Mouse (Mus musculus) induced T-regulatory cell, adult 2 months (primary cell): ENCODE data around the gene Slc47a1.

Experiments used
- DNase-seq: peaks from one replicate; pipeline ENCODE4 v3.0.0-alpha.2; 2012; ENCODE audit warnings: low read depth

Slc47a1 gene

DNA sequence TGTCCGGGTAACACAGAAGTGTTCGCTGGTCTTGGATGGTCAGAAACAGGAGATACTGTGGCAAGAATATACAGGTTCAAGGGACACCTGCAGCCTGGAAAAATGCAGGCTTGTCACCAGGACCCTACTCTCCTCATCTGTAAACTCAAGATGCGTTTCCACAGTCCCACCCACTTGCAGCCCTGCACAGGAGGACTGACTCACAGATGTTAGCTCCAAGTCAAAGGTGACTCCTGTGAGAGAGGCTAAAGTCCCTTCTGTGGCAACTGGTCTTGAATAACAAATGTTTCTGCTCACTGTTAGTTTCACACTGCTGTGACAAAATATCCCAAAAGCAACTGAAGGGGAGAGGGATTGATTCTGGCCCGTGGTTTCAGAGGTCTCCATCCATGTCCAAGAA lies 506 bp upstream of the Slc47a1 start:
- DNase-seq: no peak

DNA sequence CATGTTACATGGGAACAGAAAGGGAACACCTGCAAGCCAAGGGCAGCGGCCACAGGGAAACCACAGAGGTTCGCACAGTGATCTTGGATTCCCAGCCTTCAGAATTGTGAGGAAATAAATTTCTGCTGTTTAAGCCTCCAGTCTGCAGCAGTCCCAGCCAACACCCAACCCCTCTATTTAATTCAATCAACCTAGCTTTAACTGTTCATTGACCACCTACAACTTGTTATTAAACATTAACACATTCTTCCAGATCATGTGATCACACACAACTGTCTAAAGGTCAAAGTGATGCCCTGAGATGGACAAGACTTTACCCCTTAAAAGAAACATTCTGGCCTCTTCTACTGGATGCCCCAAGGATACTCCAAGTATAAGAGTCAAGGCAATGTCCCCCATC lies 9.5 kb downstream of the Slc47a1 start:
- no peak for DNase-seq

DNA sequence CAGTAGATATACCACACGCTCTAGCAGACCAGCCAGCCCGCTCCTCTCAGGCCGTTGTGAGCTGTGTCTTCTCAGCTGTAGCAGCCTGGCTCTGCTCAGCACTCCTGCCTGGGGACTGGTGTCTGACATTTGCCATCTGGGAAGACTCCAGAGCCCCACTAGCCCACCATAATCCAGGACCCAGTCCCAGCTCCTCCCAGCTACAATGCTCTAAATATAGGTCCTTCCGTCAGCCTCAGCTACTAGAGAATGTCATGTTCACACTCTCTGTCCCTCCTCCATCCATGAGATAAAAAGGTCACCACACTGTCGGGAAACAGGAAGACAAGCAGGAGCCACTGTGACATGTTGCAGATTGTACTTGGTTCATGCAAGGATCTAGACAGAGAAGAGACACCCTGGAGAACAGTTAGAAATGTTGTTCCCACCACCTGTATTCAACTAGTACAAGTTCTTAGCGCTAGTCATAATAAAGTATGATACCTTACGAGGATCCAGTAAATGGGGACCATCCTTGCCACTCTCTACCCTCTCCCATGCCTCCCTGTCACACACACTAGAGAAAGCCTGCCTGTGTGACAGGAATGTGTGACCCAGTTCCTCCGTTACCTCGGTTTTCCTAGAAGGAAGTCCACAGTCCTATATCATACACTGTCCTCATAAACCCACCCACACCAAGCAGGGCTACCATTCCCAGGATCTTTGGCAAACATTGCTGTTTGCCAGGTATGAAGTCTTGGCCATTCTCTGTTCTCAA lies 11.4 kb downstream of the Slc47a1 start:
- no peak for DNase-seq

DNA sequence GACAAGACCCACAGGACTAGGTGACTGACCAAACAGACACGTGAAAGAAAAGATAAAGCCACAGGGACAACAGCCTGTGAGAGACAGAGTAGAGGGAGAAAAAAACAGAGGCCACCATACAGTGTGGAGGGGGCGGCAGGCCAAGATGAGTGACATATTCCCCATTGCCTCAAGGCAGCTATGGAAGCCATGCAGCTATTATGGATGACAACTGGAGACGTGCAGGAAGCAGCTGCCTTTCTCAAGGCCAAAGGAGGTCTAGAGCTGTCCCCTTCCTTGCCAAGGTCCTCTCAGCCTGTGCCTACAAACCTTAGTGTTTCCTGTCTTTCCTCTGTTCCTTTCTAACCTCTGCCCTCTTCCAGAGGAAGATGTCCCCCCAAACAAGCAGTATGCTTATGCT lies 12.2 kb downstream of the Slc47a1 start:
- DNase-seq: no peak

DNA sequence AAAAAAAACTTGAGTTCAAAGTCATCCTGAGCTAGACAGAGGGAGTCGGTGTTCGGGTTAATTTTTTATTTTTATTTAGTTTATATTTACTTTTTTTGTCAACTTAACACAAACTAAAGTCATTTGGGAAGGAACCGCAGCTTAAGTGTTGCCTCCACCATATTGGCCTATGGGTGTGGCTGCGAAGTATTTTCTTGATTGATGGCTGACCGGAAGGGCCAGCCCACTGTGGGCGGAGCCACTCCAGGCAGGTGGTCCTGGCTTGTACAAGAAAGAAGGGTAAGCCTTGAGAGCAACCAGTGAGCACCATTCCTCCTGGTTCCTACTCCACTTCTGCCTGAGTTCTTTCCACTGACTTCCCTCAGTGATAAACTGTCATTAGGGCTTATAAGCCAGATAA lies 14.0 kb downstream of the Slc47a1 start:
- DNase-seq: no peak

DNA sequence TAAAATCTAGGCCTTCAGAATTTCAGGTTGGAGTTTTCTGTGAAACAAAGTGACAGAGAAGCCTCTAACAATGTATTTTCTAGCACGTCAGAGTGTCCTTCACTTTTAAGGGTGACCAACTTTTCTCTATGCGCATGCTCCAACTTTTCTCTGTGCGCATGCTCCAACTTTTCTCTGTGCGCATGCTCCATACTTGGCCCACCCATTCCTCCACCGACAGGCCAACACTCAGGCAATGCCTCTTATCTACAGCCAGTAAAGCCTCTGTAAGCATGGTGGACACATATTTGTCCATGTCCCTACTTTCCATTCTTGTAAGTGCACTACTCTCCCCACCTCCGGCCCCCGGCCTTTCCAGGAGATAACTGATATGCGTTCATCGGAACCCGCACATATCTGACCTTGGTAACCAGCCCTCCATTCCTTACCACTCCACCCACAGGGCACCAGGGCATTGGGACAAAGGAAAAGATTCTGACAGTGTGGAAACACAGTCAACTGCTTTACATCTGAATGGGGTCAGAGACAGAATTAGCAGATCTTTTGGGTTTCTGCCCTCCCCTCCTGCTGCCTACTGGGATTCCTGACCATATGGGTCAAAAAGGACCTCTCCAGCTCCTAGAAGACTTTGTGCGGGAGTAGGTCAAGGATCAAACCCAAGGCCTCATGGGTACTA lies 16.5 kb downstream of the Slc47a1 start:
- no peak for DNase-seq

DNA sequence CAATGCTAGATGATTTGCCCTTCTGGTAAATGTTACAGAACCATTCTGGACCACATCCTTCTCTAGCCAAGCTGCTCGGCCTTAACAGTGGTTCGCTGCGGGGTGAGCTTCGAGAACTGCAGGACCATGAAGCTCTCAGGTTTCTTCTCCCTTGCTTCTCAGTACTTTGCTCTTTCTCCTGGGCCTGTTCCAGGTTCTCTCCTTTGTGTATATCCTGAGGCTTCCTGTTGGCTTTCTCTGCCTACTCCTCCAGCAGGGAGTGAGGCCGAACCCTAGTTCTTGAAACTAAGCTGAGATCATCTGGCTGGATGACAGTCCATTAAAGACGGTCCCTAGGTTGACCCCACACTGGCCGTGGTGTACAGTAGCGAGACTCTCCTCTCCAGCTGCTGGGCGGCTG lies 21.5 kb downstream of the Slc47a1 start:
- DNase-seq: no peak

DNA sequence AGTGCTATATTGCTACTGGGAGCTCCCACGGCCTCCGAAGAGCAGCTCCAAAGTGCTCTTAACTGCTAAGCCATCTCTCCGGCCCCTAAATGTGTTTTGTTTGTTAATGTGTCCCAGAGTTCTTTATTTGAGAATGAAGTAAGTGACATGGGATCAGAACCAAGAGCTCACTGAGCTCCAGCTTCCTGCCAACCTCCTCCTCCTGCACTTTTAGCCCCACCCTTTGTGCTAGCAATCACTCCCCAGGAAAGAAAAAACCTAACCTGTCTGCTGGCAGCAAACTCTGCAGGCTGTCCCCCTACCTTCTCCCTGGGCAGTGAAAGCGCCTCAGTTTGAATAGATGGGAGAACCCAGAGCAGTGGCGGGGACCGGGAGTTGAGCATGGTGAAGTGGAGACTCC lies 22.0 kb downstream of the Slc47a1 start:
- no peak for DNase-seq

DNA sequence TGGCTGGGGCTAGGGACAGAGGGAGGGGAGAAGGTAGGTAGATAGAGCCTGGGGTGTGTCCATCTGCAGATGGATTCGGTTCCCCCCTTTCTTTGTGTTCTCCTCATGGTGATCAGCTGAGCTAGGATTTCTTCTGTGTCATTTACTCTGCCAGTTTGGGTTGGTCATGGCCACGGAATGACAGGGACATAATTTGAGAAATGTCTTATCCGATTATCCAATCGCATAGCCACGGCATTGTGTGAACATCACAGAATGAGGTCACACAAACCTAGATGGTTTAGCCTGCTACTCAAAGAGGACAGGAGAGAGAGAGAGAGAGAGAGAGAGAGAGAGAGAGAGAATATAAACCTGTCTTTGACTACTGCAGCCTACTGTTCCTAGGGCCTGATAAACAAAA lies 22.8 kb downstream of the Slc47a1 start:
- DNase-seq: no peak

DNA sequence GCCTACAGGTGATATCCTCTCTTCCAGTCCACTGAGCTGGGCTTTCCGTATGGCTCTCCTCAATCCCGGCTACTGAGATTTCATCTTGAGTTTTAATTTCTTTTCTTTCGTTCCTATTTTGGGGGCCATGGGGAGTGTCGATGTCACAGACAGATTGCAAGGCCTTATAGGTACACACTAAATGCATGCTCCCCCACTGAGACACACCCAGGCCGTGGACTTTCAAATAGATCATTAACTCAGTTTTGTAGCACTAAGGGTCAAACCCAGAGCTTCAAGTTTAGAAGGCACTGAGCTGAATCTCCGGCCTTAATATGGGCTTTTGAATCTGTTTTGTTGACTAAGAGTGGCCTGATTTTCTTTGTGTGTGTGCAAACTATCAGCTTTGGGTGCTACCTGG lies 23.8 kb downstream of the Slc47a1 start:
- DNase-seq: no peak

DNA sequence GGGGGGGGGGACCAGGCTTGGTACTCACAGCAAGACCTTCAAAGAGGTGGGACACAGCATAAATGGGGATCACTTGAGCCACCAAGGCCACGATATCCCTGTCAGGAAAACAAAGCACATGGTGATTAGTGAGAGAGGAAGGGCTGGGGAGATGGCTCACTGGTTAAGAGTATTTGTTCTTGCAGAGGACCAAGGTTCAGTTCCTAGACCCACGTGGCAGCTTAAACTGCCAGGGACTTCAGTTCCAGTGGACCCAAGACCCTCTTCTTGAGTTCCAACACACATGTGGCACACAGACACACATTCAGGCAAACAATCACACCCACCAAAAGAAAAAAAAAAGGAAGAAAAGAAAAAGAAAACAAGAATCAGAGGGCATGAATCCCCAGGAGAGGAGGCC lies 25.1 kb downstream of the Slc47a1 start:
- DNase-seq: no peak

DNA sequence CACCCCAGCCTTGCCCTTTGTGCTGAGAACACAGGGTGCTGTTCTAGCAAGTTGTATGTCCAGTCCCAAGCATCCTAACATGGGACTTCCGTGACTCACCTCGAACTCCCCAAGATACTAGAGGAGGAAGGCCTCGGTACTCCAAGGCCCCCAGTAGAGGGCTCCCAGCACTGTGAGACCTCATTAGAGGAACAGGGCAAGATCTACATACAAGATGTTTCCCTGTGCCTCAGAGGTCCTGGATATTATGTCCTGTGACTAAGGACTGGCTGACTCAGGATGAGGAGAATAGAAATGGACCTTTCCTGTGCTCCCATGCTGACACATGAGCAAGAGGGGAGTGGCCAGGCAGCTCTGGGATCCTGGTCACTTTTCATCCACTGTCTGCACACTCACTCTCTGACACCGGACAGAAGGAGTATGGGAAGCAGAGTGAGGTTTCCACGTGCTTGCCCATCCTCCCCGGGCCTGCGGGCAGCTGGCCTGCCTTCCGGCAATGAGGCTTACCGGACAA lies 25.9 kb downstream of the Slc47a1 start:
- DNase-seq: no peak

DNA sequence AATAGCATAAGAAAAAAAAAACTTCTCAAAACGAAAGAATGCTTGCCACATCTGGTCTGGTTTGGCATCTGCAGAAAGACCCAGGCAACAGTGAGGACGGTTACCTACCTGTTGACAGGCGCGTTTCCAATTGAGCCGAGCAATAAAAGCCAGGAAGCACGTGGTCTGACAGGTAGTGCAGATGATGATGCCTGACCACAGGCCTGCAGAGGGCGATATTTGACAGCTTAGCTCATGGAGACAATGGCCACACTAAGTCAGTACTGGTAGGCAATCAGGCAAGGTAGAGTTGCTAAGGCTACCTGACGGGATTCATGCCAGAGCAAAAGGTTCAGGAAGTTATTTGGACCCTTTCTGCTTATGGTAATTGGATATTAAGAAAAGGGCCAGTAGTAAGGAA lies 28.8 kb downstream of the Slc47a1 start:
- peak; percentile 87 for DNase-seq

DNA sequence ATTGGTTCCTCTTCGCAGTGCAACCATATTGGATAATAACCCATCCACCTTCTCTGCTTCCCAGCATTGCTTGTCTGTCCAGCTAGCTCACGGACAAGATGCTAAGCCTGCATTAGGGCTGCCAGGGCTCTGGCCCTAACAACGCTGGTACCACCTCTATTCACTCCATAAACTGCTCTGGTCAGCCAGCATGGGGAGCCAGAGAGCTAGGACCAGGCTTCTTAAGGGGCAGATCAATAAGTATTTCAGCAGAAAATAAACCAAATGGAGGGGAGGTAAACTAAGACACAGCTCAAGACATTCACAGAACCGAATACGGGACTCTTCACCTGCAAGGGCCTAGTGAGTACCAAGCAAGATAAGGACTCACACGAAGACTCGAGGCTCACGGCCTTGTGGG lies 32.0 kb downstream of the Slc47a1 start:
- no peak for DNase-seq

DNA sequence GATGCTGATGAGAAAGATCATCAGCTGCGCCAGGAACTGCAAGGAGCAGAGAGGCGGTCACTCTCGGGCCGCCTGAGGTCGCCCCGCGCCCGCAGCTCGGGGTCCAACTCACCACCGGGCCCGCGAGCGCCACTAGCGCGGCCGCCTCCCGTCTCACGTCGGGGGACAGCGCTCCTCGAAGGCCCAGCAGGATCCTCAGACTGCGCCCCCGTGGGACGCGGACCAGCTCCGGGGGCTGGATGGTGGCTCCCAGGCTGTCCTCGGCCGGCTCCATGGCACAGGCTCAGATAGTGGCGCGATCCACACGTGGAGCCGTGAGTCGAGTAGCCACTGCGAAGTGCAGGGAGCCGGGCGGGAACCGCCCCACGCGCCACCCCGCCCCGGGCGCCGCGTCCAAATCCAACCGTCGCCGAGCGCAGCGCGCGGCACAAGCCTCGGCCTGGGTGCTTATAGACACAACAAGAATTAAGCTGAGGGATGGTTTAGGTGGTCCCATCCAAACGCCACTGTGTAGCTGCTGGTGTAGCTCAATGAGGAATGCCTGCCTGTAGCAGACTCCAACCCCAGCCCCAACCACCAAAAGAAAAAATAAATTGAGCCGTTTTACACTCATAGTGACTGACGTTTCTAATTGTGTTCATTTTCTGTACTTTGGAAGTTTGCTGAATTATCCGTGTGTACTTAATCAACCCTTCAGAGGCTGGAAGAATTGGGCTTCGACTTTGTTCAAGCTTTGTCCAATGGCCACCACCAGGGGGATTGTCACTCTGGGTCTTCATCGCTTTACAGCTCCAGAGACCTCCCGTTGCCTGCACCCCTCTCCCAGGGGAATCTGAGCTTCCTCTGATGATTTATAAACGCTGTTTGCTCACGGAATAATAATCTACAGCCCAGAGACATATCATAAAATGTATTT lies 35.4 kb downstream of the Slc47a1 start, which contains the start of gene Slc47a2:
Slc47a2 (minus strand) TSS at position 356 of the 916 bp plus-strand sequence.
- peak; percentile 18 for DNase-seq

DNA sequence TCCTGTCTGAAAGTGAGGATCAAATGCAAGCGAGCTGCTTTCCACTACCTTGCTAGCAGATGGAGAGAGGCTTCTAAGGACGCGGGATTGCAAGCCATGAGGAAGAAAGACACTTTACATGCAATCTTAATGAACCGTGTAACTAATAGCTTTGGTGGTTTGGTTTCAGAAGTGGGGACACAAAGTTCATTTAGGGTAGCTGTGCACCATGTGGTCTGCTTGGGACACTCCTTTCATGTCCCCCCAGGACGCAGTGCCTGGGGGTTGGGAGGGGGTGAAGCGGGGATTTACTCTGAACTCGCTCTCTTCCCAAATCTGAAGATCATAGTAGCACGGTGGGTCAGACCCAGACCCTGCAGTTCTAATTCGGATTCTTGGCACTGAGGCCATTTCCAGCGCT lies 36.2 kb downstream of the Slc47a1 start:
- no peak for DNase-seq

DNA sequence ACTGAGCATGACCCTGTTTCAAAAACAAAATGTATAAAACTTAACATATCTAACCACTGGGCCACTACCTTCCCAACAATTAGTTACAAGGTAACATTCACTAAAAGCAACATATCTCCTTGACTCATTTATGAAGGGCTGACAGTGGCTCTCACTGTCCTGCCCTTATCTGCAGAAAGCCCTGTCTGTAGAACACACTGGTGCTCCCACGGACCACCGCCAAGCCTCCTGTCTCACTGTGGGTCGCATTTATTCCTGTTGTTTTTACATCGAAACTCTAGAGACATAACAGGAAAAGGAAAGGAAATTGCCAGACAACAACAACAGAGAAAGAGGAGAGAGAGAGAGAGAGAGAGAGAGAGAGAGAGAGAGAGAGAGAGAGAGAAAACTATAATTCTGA lies 36.9 kb downstream of the Slc47a1 start:
- no peak for DNase-seq

DNA sequence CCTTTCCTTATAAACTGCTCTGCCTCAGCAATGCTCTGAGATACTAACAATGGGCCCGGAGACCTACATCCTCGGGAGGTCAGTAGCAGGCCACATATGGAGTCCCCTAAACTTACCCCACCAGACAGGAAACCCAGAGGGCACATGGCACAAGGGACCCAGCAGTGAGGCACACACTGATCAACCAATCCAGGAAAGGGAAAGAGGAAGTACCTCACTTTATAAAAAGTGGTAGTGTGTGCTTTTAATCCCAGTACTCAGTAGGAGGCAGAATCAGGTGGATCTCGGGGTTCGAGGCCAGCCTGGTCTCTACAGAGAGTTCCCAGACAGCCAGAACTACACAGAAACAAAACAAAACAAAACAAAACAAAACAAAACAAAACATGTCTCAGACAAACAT lies 37.8 kb downstream of the Slc47a1 start:
- no peak for DNase-seq

DNA sequence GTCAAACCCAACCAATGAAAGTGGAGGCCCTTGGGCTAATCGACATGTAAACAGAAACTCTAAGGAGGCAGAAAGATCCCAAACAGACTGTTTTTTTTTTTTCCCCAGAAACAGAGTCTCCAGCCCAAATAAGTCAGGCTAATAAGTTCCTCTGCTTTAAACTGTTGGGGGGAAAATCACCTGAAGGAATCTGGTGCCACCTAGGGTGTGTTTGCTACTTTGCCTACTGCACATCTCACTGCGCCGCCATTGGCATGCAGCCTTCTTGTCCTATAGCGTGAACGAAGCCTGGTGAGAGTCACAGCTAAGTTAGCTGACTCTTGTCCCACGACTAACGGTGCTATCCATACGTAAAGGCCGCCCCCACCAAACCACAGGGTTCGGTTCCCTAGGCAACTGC lies 40.6 kb downstream of the Slc47a1 start:
- DNase-seq: no peak

DNA sequence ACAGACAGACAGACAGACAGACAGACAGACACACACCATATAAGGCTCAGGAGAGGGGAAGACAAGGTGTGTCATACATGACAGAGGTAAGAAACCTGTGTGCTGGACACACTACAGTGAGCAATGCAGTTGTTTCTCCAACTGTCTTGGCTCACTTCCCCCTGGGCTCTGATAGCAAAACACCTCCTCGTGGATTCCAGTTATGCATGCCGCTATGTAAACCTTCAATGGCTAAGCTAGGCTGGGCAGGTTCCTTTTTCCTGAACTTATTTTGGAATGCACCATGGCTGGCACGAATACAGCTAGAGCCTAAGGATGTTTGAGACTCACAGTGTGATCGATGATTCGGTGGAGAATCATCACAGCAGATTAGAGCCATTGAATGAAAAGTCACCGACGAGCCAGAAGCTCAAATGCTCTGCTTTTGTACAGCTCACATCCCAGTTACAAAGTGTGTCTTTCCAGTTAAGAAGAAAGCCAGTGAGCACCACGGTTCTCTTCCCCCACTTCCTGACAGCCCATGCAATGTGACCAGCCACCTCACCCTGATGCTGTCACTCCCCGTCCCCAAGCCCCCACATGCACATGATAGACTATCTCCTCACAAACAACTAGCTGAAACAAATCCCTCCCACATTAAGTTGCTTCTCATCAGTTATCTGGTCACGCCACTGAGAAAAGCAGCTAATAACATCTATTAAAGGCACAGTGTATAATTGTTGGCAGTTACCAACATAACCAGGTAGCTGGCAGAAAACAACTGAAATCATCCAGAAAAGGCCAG lies 57.0 kb downstream of the Slc47a1 start:
- DNase-seq: no peak

DNA sequence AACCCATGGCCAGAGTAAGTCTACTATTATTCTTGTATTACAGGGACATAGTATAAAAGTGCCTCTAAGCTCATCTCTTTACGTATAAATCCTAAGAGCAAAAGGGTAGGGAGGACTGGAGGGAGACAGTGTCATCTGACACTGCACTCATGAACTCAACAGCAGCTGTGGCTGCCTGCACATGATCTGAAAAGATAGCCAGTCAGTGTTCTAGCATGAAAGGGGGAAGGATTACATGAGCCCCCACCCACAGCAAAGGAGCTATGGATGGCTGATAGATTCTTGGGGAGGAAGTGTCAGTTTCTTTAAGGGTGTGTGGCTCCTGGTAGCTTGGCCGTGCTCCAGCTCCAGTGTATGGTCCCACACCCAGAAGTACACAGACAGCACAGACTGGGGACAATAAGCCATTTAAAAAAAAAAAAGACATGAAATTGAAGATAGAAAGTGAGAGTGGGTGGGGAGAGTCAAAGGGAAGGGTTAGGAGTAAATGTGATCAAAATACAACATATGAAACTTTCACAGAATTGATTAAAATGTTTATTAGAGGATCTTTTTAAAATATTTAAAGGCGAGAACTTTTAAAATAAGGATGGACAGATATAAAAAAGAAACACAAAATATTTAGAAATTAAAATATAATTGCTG lies 58.1 kb downstream of the Slc47a1 start:
- no peak for DNase-seq
